Mouse (Mus musculus): ENCODE measurements around the gene Cnbp.

Gene Cnbp

GRCm38 (mm10) chr6:87850155-87850899 lies 579 bp downstream of the Cnbp start:
- no peak for DNase-seq (ENCODE audit: low read depth, low spot score)

GRCm38 (mm10) chr6:87849780-87850154 lies 1.1 kb downstream of the Cnbp start:
- no peak for DNase-seq (ENCODE audit: low read depth, low spot score)

GRCm38 (mm10) chr6:87846813-87847212 lies 4.1 kb downstream of the Cnbp start:
- no peak for DNase-seq (ENCODE audit: low read depth, low spot score)

- DNase-seq (ENCODE audit: low read depth, low spot score): no peak
These were observed 5.7 kb downstream of the Cnbp start for GRCm38 (mm10) chr6:87845031-87845695.

- DNase-seq (ENCODE audit: low read depth, low spot score): no peak
These were observed 8.7 kb downstream of the Cnbp start for GRCm38 (mm10) chr6:87842254-87842653.

- no peak for DNase-seq (ENCODE audit: low read depth, low spot score)
These were observed 9.3 kb downstream of the Cnbp start for GRCm38 (mm10) chr6:87841635-87842034.

- no peak for DNase-seq (ENCODE audit: low read depth, low spot score)
These were observed 11.0 kb downstream of the Cnbp start for GRCm38 (mm10) chr6:87839797-87840341.

- DNase-seq (ENCODE audit: low read depth, low spot score): peak; percentile 92
These were observed 12.2 kb downstream of the Cnbp start, which contains the start of gene Isy1 for GRCm38 (mm10) chr6:87838551-87839197. TSS of gene Isy1 (minus strand) at chr6:87838798.

GRCm38 (mm10) chr6:87835695-87836094 lies 15.2 kb downstream of the Cnbp start, which contains the start of gene Gm45140:
TSS of gene Gm45140 (minus strand) at chr6:87835795.
- no peak for DNase-seq (ENCODE audit: low read depth, low spot score)

- DNase-seq (ENCODE audit: low read depth, low spot score): no peak
These were observed 30.5 kb downstream of the Cnbp start for GRCm38 (mm10) chr6:87820366-87820765.

- DNase-seq (ENCODE audit: low read depth, low spot score): no peak
These were observed 36.4 kb downstream of the Cnbp start for GRCm38 (mm10) chr6:87814486-87814885.

- DNase-seq (ENCODE audit: low read depth, low spot score): no peak
These were observed 38.2 kb downstream of the Cnbp start for GRCm38 (mm10) chr6:87812656-87813055.

GRCm38 (mm10) chr6:87811675-87812338 lies 39.1 kb downstream of the Cnbp start, which contains the start of gene Rab43:
TSS of gene Rab43 (minus strand) at chr6:87812164.
- peak; percentile 88 for DNase-seq (ENCODE audit: low read depth, low spot score)

- DNase-seq (ENCODE audit: low read depth, low spot score): no peak
These were observed 39.9 kb downstream of the Cnbp start for GRCm38 (mm10) chr6:87810713-87811669.

GRCm38 (mm10) chr6:87810311-87810710 lies 40.6 kb downstream of the Cnbp start:
- DNase-seq (ENCODE audit: low read depth, low spot score): no peak

- DNase-seq (ENCODE audit: low read depth, low spot score): no peak
These were observed 41.2 kb downstream of the Cnbp start for GRCm38 (mm10) chr6:87809651-87810161.

GRCm38 (mm10) chr6:87809144-87809543 lies 41.8 kb downstream of the Cnbp start:
- DNase-seq (ENCODE audit: low read depth, low spot score): no peak

GRCm38 (mm10) chr6:87808521-87808920 lies 42.4 kb downstream of the Cnbp start:
- DNase-seq (ENCODE audit: low read depth, low spot score): no peak

GRCm38 (mm10) chr6:87807735-87808440 lies 43.0 kb downstream of the Cnbp start:
- DNase-seq (ENCODE audit: low read depth, low spot score): no peak

GRCm38 (mm10) chr6:87806857-87807256 lies 44.0 kb downstream of the Cnbp start:
- no peak for DNase-seq (ENCODE audit: low read depth, low spot score)

Measured in WW6 (cell line).